Mouse (Mus musculus) testis, adult 2 months (tissue): ENCODE measurements around the gene Il25.

Experiments
- CTCF ChIP-seq: fragments of 200-500 bp; IDR thresholded peaks from 2 replicates; pipeline ENCODE4 v1.5.1; 2012; ENCODE audit warnings: low read depth, mild to moderate bottlenecking, inconsistent platforms, low read length, moderate library complexity; ENCODE audit not compliant: control insufficient read depth, insufficient read depth, insufficient replicate concordance
- POLR2A ChIP-seq: fragments of 200-500 bp; IDR thresholded peaks from 2 replicates; pipeline ENCODE4 v1.6.1; 2012; ENCODE audit warnings: low read depth, mild to moderate bottlenecking, inconsistent platforms, low read length, moderate library complexity; ENCODE audit not compliant: control insufficient read depth

DNA sequence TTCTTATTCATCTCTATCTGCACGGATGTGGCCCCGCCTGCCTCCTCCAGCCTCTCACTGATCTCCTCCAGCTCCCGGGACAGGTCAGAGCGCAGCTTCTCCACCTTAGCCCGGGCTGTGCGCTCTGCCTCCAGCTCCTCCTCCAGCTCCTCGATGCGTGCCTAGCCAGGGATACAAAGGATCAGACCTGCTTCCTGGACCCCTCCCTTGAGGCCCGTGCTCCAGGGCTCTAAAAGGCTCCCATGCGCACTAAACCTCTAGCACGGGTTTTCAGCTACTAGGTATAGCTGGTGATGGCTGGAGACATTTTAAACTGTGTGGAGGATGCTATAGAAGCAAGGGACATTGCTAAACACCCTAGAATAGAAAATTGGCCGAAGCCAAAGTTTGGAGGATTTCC lies 18.0 kb downstream of the Il25 start:
- no peak for TF ChIP-seq CTCF
- TF ChIP-seq POLR2A, result no peak
